Mouse (Mus musculus): ENCODE measurements around the gene Ddx20. TPM values are rescaled to one million over a fixed set of nuclear protein-coding genes. Genes with fewer than 3 reads are reported as not detected.

The Ddx20 gene
- 2.7 and 5.4 TPM in 2 replicates for polyA plus RNA-seq (2012; ENCODE audit: insufficient read depth, insufficient read length, missing spikeins)

DNA sequence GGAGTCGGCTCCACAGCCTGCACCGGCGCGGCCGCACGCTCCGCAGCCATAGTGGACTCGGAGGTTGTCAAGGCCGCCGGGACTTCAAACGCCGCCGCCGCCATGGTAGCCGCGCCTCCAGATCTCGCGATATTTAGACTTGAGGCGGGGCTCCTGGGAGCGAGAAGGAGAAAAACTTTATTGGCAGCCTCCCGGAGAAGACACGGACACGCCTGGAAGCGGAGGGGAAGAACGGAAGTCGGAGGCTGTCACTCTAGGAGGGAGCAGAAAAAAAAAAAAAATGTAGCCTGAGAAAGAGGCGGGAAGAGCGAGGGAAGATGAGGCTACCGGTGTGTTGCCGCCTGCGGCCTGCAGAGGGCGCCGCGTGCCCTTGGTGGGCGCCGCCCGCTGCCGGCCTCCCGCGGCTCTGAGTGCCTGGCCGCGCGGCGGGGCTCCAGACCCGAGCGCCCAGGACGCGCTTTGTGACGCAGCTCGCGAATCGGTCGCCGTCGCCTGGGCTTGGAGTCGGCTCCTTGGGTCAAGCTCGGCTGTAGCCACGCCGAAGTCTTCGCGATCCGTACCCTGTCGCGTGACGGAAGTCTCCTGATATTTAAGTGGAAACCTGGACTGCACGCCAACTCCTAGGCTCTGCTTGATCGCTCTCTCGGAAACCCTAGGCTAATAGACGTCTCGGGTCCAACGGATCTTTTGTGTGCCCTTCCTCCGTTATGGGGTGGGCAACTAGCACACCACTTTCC is at the start of gene Ddx20:
Ddx20 (minus strand) TSS at position 251 of the 737 bp plus-strand sequence.
- Histone ChIP-seq H3K4me3 (ENCODE audit: insufficient read depth, low read depth, low read length) (peak within 1 kb of the TSS; percentile 97), H3K27ac (replicated peaks; ENCODE audit: low read depth, low read length) (peak within 1 kb of the TSS; percentile 97), H3K4me1 (ENCODE audit: control insufficient read depth, insufficient read depth, insufficient read length, low read length) (peaks cover 4% of the 10 kb centered on the region; the same call in 1 of the 2 replicates)

DNA sequence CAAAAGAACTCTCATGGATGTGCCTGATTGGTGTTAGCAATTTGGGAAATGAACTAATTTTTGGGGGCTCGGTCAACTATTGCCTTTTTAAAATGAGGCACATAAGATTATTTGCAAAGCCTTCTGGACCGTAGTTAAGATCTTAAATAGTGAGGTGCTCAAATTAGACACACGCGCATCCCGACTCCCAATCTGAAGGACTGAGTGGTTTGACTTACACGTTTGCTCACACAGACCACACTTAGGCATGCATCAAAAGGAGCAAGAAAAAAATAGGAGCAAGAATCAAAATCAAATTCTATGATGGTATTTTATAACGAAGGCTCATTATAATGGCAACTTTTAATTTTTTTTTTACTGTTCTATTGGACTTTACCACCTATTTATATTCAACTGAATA is 49.7 kb upstream of the Ddx20 start:
- H3K4me1 ChIP-seq (ENCODE audit: control insufficient read depth, insufficient read depth, insufficient read length, low read length) = no peaks in the 10 kb centered on the region
- no peak overlapping the region for H3K4me3 ChIP-seq (ENCODE audit: insufficient read depth, low read depth, low read length)
- H3K27ac ChIP-seq (replicated peaks; ENCODE audit: low read depth, low read length) = no peak overlapping the region

DNA sequence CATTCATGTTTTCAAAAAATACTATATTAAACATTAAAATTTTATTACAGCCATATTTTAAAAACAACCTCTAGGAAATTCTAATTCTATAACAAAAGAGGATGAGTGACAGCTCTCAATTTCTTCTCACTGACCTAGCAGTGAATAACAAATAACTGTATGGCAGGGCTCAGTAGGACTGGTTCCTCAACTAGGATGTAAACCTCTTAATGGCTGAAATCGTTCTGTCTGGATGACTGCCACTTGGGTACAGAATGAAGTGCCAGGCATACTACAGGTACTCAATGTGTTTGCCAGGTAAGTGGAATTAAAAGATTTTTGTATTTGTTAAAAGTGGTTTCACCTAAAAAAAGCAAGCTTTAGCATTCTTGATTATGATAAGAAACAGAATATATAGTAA is 48.8 kb upstream of the Ddx20 start:
- H3K4me1 ChIP-seq (ENCODE audit: control insufficient read depth, insufficient read depth, insufficient read length, low read length) = no peaks in the 10 kb centered on the region
- H3K27ac ChIP-seq (replicated peaks; ENCODE audit: low read depth, low read length) = no peak overlapping the region

GRCm38 (mm10) chr3:105735285-105735684 is 47.9 kb upstream of the Ddx20 start:
- H3K27ac ChIP-seq (replicated peaks; ENCODE audit: low read depth, low read length) = no peak overlapping the region
- H3K4me1 ChIP-seq (ENCODE audit: control insufficient read depth, insufficient read depth, insufficient read length, low read length) = no peaks in the 10 kb centered on the region
- no peak overlapping the region for H3K4me3 ChIP-seq (ENCODE audit: insufficient read depth, low read depth, low read length)

More for the DNA sequence above, 48.8 kb upstream of the Ddx20 start:
- H3K4me3 ChIP-seq (ENCODE audit: insufficient read depth, low read depth, low read length) = no peak overlapping the region

DNA sequence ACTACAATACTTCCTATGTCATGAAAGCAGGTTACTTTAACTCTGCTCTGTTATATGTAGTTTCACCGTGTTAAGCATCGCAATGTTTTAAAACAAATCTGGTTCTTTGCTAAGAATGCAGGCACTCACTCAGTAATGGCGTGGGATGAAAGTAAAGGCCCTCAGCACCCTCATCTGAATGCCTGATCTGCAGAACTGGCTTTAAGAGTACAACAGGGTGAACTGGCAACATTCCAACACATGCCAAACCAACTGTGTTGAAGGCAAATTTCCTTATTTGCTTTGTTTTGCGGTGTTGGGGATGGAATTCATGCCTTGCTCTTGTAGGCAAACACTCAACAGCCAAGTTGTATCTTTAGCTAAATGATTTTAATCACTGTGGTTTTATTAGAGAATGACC is 46.2 kb upstream of the Ddx20 start:
- Histone ChIP-seq H3K27ac (replicated peaks; ENCODE audit: low read depth, low read length) (no peak overlapping the region), H3K4me1 (ENCODE audit: control insufficient read depth, insufficient read depth, insufficient read length, low read length) (no peaks in the 10 kb centered on the region), H3K4me3 (ENCODE audit: insufficient read depth, low read depth, low read length) (no peak overlapping the region)

- no peak overlapping the region for H3K27ac ChIP-seq (replicated peaks; ENCODE audit: low read depth, low read length)
- H3K4me1 ChIP-seq (ENCODE audit: control insufficient read depth, insufficient read depth, insufficient read length, low read length) = no peaks in the 10 kb centered on the region
- no peak overlapping the region for H3K4me3 ChIP-seq (ENCODE audit: insufficient read depth, low read depth, low read length)
These were observed 45.0 kb upstream of the Ddx20 start for GRCm38 (mm10) chr3:105732360-105732759.

- no peak overlapping the region for H3K27ac ChIP-seq (replicated peaks; ENCODE audit: low read depth, low read length)
- H3K4me1 ChIP-seq (ENCODE audit: control insufficient read depth, insufficient read depth, insufficient read length, low read length) = peaks cover 23% of the 10 kb centered on the region; the same call in 1 of the 2 replicates
- H3K4me3 ChIP-seq (ENCODE audit: insufficient read depth, low read depth, low read length) = no peak overlapping the region
These were observed 38.7 kb upstream of the Ddx20 start for GRCm38 (mm10) chr3:105726037-105726436.

- Histone ChIP-seq H3K4me1 (ENCODE audit: control insufficient read depth, insufficient read depth, insufficient read length, low read length) (peaks cover 23% of the 10 kb centered on the region; the same call in 1 of the 2 replicates), H3K27ac (replicated peaks; ENCODE audit: low read depth, low read length) (peak overlapping the region; percentile 65), H3K4me3 (ENCODE audit: insufficient read depth, low read depth, low read length) (no peak overlapping the region)
These were observed 35.1 kb upstream of the Ddx20 start for GRCm38 (mm10) chr3:105722510-105722909.

- peak overlapping the region; percentile 65 for H3K27ac ChIP-seq (replicated peaks; ENCODE audit: low read depth, low read length)
- no peak overlapping the region for H3K4me3 ChIP-seq (ENCODE audit: insufficient read depth, low read depth, low read length)
- peaks cover 23% of the 10 kb centered on the region; the same call in 1 of the 2 replicates for H3K4me1 ChIP-seq (ENCODE audit: control insufficient read depth, insufficient read depth, insufficient read length, low read length)
These were observed 34.4 kb upstream of the Ddx20 start for GRCm38 (mm10) chr3:105721681-105722201.

DNA sequence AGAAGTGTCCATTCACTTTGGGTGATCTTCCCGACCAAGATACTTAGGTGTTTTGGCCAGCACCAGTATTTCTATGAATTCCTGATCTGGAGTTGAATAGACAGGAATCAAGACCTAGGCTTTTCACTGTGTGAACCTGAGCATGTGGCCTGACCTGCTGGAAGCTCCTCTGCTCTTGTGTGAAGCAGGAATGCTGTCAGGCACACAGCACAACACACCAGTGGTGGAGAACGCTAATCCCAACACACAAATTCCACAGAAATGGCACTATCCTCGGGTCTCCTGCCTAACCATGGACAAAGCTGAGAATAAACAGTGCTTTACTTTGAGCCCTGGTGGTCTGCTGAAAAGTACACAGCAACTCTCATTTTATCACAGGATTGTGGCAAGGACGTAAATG is 33.1 kb upstream of the Ddx20 start:
- Histone ChIP-seq H3K4me1 (ENCODE audit: control insufficient read depth, insufficient read depth, insufficient read length, low read length) (peaks cover 23% of the 10 kb centered on the region; the same call in 1 of the 2 replicates), H3K27ac (replicated peaks; ENCODE audit: low read depth, low read length) (no peak overlapping the region), H3K4me3 (ENCODE audit: insufficient read depth, low read depth, low read length) (no peak overlapping the region)

GRCm38 (mm10) chr3:105719979-105720378 is 32.6 kb upstream of the Ddx20 start:
- H3K4me1 ChIP-seq (ENCODE audit: control insufficient read depth, insufficient read depth, insufficient read length, low read length) = peaks cover 23% of the 10 kb centered on the region; the same call in 1 of the 2 replicates
- no peak overlapping the region for H3K4me3 ChIP-seq (ENCODE audit: insufficient read depth, low read depth, low read length)
- H3K27ac ChIP-seq (replicated peaks; ENCODE audit: low read depth, low read length) = no peak overlapping the region

GRCm38 (mm10) chr3:105718746-105719145 is 31.4 kb upstream of the Ddx20 start:
- Histone ChIP-seq H3K27ac (replicated peaks; ENCODE audit: low read depth, low read length) (no peak overlapping the region), H3K4me1 (ENCODE audit: control insufficient read depth, insufficient read depth, insufficient read length, low read length) (peaks cover 27% of the 10 kb centered on the region; the same call in 1 of the 2 replicates)

GRCm38 (mm10) chr3:105717856-105718555 is 30.6 kb upstream of the Ddx20 start:
- H3K4me3 ChIP-seq (ENCODE audit: insufficient read depth, low read depth, low read length) = no peak overlapping the region
- H3K4me1 ChIP-seq (ENCODE audit: control insufficient read depth, insufficient read depth, insufficient read length, low read length) = peaks cover 23% of the 10 kb centered on the region; the same call in 1 of the 2 replicates
- no peak overlapping the region for H3K27ac ChIP-seq (replicated peaks; ENCODE audit: low read depth, low read length)

More at GRCm38 (mm10) chr3:105718746-105719145, 31.4 kb upstream of the Ddx20 start:
- H3K4me3 ChIP-seq (ENCODE audit: insufficient read depth, low read depth, low read length) = no peak overlapping the region

GRCm38 (mm10) chr3:105716353-105717000 is 29.1 kb upstream of the Ddx20 start:
- Histone ChIP-seq H3K4me1 (ENCODE audit: control insufficient read depth, insufficient read depth, insufficient read length, low read length) (peaks cover 15% of the 10 kb centered on the region), H3K27ac (replicated peaks; ENCODE audit: low read depth, low read length) (no peak overlapping the region), H3K4me3 (ENCODE audit: insufficient read depth, low read depth, low read length) (no peak overlapping the region)

GRCm38 (mm10) chr3:105714820-105715167 is 27.4 kb upstream of the Ddx20 start:
- H3K27ac ChIP-seq (replicated peaks; ENCODE audit: low read depth, low read length) = no peak overlapping the region

More at GRCm38 (mm10) chr3:105714820-105715167, 27.4 kb upstream of the Ddx20 start:
- peaks cover 20% of the 10 kb centered on the region for H3K4me1 ChIP-seq (ENCODE audit: control insufficient read depth, insufficient read depth, insufficient read length, low read length)
- H3K4me3 ChIP-seq (ENCODE audit: insufficient read depth, low read depth, low read length) = no peak overlapping the region

All from brown adipose tissue, adult 24 weeks (tissue).